Mouse (Mus musculus) myocyte (in vitro differentiated cells): ENCODE results near the gene Cby1. TPM values are rescaled to one million over a fixed set of nuclear protein-coding genes. Genes with fewer than 3 reads are reported as not detected.
"Not testable (repeated sequence)": the region's sequence is repeated elsewhere in the genome, so short reads cannot be mapped to it uniquely, and the experiment has no call there.

ENCODE experiments used
- H3K27me3 ChIP-seq: one replicate; pipeline ENCODE4 v1.6.1; 2011; ENCODE audit not compliant: control insufficient read depth, insufficient read depth, insufficient read length
- H3K36me3 ChIP-seq: one replicate; pipeline ENCODE4 v1.6.1; 2011; ENCODE audit not compliant: control insufficient read depth, insufficient read depth
- H3K4me2 ChIP-seq: one replicate; pipeline ENCODE4 v1.6.1; 2011; ENCODE audit warnings: low read depth, control low read depth
- H3K4me3 ChIP-seq: one replicate; pipeline ENCODE4 v1.5.1; 2011; ENCODE audit warnings: mild to moderate bottlenecking, control low read depth, moderate library complexity
- H3K79me2 ChIP-seq: one replicate; pipeline ENCODE4 v1.6.1; 2011; ENCODE audit not compliant: control insufficient read depth, insufficient read depth
- H3ac ChIP-seq: one replicate; pipeline ENCODE4 v1.6.1; 2011; ENCODE audit not compliant: control insufficient read depth, insufficient read length
- CEBPB ChIP-seq: IDR thresholded peaks from 2 replicates; pipeline ENCODE4 v1.6.1; 2011; ENCODE audit warnings: mild to moderate bottlenecking, moderate library complexity; ENCODE audit not compliant: poor library complexity, insufficient read depth, severe bottlenecking
- E2F4 ChIP-seq: IDR thresholded peaks from one replicate; pipeline ENCODE4 v1.6.1; 2011; ENCODE audit warnings: mild to moderate bottlenecking, control low read depth, moderate library complexity; ENCODE audit not compliant: insufficient read depth
- MAX ChIP-seq: IDR thresholded peaks from one replicate; pipeline ENCODE4 v1.6.1; 2011; ENCODE audit warnings: low read depth, mild to moderate bottlenecking, control low read depth
- MYOD1 ChIP-seq, 3 experiments: IDR thresholded peaks; one replicate each; pipeline ENCODE4 v1.6.1; 2011; ENCODE audit warnings: control low read depth in 2 of 3, low read depth in 2 of 3, mild to moderate bottlenecking in 2 of 3, moderate library complexity in 1 of 3; ENCODE audit not compliant: insufficient read length in 2 of 3, control insufficient read depth in 1 of 3
- MYOG ChIP-seq, 3 experiments: IDR thresholded peaks; one replicate each; pipeline ENCODE4 v1.6.1; 2011; ENCODE audit warnings: control low read depth in 2 of 3, low read depth in 2 of 3, mild to moderate bottlenecking in 2 of 3; ENCODE audit not compliant: insufficient read length in 2 of 3, control insufficient read depth in 1 of 3, insufficient read depth in 1 of 3
- POLR2A ChIP-seq: IDR thresholded peaks from one replicate; pipeline ENCODE4 v1.6.1; 2011; ENCODE audit warnings: low read depth, mild to moderate bottlenecking, control low read depth, moderate library complexity; ENCODE audit not compliant: insufficient read length
- POLR2AphosphoS2 ChIP-seq: IDR thresholded peaks from one replicate; pipeline ENCODE4 v1.6.1; 2011; ENCODE audit warnings: low read depth, control low read depth; ENCODE audit not compliant: insufficient read length
- REST ChIP-seq: IDR thresholded peaks from one replicate; pipeline ENCODE4 v1.6.1; 2011; ENCODE audit warnings: mild to moderate bottlenecking, control low read depth, moderate library complexity; ENCODE audit not compliant: insufficient read depth, insufficient read length
- SRF ChIP-seq: IDR thresholded peaks from one replicate; pipeline ENCODE4 v1.6.1; 2011; ENCODE audit warnings: low read depth; ENCODE audit not compliant: control insufficient read depth, insufficient read length
- TCF12 ChIP-seq: IDR thresholded peaks from one replicate; pipeline ENCODE4 v1.6.1; 2011; ENCODE audit warnings: mild to moderate bottlenecking, control low read depth; ENCODE audit not compliant: poor library complexity, insufficient read depth, severe bottlenecking
- TCF3 ChIP-seq: IDR thresholded peaks from one replicate; pipeline ENCODE4 v1.6.1; 2011; ENCODE audit warnings: low read depth, control low read depth; ENCODE audit not compliant: insufficient read length
- USF1 ChIP-seq: IDR thresholded peaks from one replicate; pipeline ENCODE4 v1.6.1; 2011; ENCODE audit warnings: low read depth, mild to moderate bottlenecking, control low read depth, moderate library complexity
- polyA plus RNA-seq: library from polyadenylated mRNA; unstranded; fragments of >200 nt; fragmentation: generic; extraction: Trizol; gene quantifications from one replicate; pipeline ENCODE4 v1.2.1, GENCODE M21; 2012; ENCODE audit warnings: missing spikeins

The Cby1 gene
- polyA plus RNA-seq, 1 experiment = 41.6 TPM

DNA sequence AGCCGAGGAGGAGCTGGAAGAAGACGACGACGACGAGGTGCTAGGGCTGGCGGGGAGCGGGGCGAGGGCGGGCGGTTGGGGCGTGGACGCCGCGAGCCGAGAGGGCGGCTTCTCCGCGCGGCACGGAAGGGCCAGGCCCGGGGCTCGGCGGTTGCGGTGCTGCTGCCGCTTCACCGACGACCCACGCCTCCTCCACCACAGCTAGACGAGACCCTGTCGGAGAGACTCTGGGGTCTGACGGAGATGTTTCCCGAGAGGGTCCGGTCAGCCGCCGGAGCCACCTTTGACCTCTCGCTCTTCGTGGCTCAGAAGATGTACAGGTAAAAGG is 11.9 kb downstream of the Cby1 start:
- peak overlapping the region; percentile 76 for H3K4me3 ChIP-seq
- H3K27me3 ChIP-seq = no peaks in the 10 kb centered on the region
- peak overlapping the region; percentile 96 for H3K4me2 ChIP-seq
- peak overlapping the region; percentile 59 for H3ac ChIP-seq
- TF ChIP-seq POLR2AphosphoS2 = no peak
- no peak for TF ChIP-seq MYOD1 (IDR thresholded peaks at IDR 0.05; ENCODE audit: control insufficient read depth in 1 of 3, insufficient read length in 2 of 3, low read depth in 2 of 3)
- no peak for TF ChIP-seq POLR2A
- TF ChIP-seq MYOG (IDR thresholded peaks at IDR 0.05; ENCODE audit: control insufficient read depth in 1 of 3, insufficient read depth in 1 of 3, insufficient read length in 2 of 3, low read depth in 2 of 3) = no peak
- no peak for TF ChIP-seq MAX
- no peak for TF ChIP-seq SRF
- no peak for TF ChIP-seq REST
- TF ChIP-seq CEBPB = no peak
- TF ChIP-seq E2F4 = no peak
- TF ChIP-seq USF1 = no peak
- TF ChIP-seq TCF12 = no peak
- TF ChIP-seq TCF3 = no peak
- H3K36me3 ChIP-seq = peaks cover 29% of the 10 kb centered on the region
- peaks cover 29% of the 10 kb centered on the region for H3K79me2 ChIP-seq

GRCm38 (mm10) chr15:79671828-79672348 is 12.9 kb downstream of the Cby1 start:
- TF ChIP-seq POLR2AphosphoS2 = peak; percentile 65
- peaks cover 29% of the 10 kb centered on the region for H3K79me2 ChIP-seq
- peak overlapping the region; percentile 96 for H3K4me2 ChIP-seq
- H3K4me3 ChIP-seq = peak overlapping the region; percentile 76
- H3ac ChIP-seq = peak overlapping the region; percentile 59
- peaks cover 30% of the 10 kb centered on the region for H3K36me3 ChIP-seq
- H3K27me3 ChIP-seq = not testable (repeated sequence)

GRCm38 (mm10) chr15:79677936-79678335 is 18.9 kb downstream of the Cby1 start:
- H3K4me3 ChIP-seq = no peak overlapping the region
- H3K36me3 ChIP-seq = peaks cover 43% of the 10 kb centered on the region
- H3K27me3 ChIP-seq = no peaks in the 10 kb centered on the region
- H3K79me2 ChIP-seq = peaks cover 60% of the 10 kb centered on the region
- H3K4me2 ChIP-seq = no peak overlapping the region
- no peak for TF ChIP-seq MYOG (IDR thresholded peaks at IDR 0.05; ENCODE audit: control insufficient read depth in 1 of 3, insufficient read depth in 1 of 3, insufficient read length in 2 of 3, low read depth in 2 of 3)
- no peak for TF ChIP-seq TCF12
- TF ChIP-seq USF1 = no peak
- TF ChIP-seq CEBPB = no peak
- no peak for TF ChIP-seq MYOD1 (IDR thresholded peaks at IDR 0.05; ENCODE audit: control insufficient read depth in 1 of 3, insufficient read length in 2 of 3, low read depth in 2 of 3)
- no peak for TF ChIP-seq REST
- TF ChIP-seq TCF3 = no peak
- no peak for TF ChIP-seq POLR2A
- TF ChIP-seq SRF = no peak
- no peak for TF ChIP-seq MAX
- no peak for TF ChIP-seq E2F4
- TF ChIP-seq POLR2AphosphoS2 = no peak
- no peak overlapping the region for H3ac ChIP-seq

- no peak overlapping the region for H3ac ChIP-seq
- H3K27me3 ChIP-seq = no peaks in the 10 kb centered on the region
- H3K4me2 ChIP-seq = peak overlapping the region; percentile 90
- H3K4me3 ChIP-seq = no peak overlapping the region
- peaks cover 92% of the 10 kb centered on the region for H3K79me2 ChIP-seq
- peak in 1 of 3 experiments; percentile 85 for TF ChIP-seq MYOG (IDR thresholded peaks at IDR 0.05; ENCODE audit: control insufficient read depth in 1 of 3, insufficient read depth in 1 of 3, insufficient read length in 2 of 3, low read depth in 2 of 3)
- no peak for TF ChIP-seq E2F4
- no peak for TF ChIP-seq MAX
- no peak for TF ChIP-seq TCF3
- no peak for TF ChIP-seq POLR2AphosphoS2
- no peak for TF ChIP-seq CEBPB
- TF ChIP-seq MYOD1 (IDR thresholded peaks at IDR 0.05; ENCODE audit: control insufficient read depth in 1 of 3, insufficient read length in 2 of 3, low read depth in 2 of 3) = peak; percentile 2 to 60 (median 6)
- no peak for TF ChIP-seq USF1
- TF ChIP-seq TCF12 = no peak
- H3K36me3 ChIP-seq = peaks cover 13% of the 10 kb centered on the region
These were observed 23.0 kb downstream of the Cby1 start for GRCm38 (mm10) chr15:79681973-79682372.

DNA sequence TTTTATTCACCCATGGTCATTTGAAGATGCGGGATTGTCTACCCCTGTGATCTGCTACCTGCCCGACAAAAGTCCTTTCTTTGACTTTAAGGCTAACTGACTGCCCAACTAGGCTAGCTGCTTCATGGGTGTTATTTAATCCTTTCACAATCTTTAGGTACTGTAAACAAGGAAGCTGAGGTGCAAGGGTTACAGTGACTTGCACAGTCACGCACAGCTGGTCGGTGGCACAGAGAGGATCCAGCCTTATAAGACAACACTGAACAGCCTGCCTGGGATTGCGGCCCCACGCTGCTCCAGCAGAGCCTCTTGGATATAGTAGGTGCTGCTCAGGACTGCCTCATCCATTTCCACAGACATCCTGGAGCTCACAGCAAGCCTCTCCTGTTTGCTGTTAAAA is 24.1 kb downstream of the Cby1 start:
- peaks cover 5% of the 10 kb centered on the region for H3K36me3 ChIP-seq
- H3ac ChIP-seq = no peak overlapping the region
- H3K4me3 ChIP-seq = peak overlapping the region; percentile 61
- H3K27me3 ChIP-seq = no peaks in the 10 kb centered on the region
- TF ChIP-seq E2F4 = no peak
- TF ChIP-seq POLR2AphosphoS2 = no peak
- no peak for TF ChIP-seq USF1
- TF ChIP-seq MYOG (IDR thresholded peaks at IDR 0.05; ENCODE audit: control insufficient read depth in 1 of 3, insufficient read depth in 1 of 3, insufficient read length in 2 of 3, low read depth in 2 of 3) = no peak
- TF ChIP-seq TCF12 = no peak
- TF ChIP-seq TCF3 = no peak
- no peak for TF ChIP-seq MAX
- TF ChIP-seq MYOD1 (IDR thresholded peaks at IDR 0.05; ENCODE audit: control insufficient read depth in 1 of 3, insufficient read length in 2 of 3, low read depth in 2 of 3) = no peak
- no peak for TF ChIP-seq REST
- TF ChIP-seq SRF = no peak
- TF ChIP-seq POLR2A = no peak
- no peak for TF ChIP-seq CEBPB
- peak overlapping the region; percentile 90 for H3K4me2 ChIP-seq
- peaks cover 92% of the 10 kb centered on the region for H3K79me2 ChIP-seq
